Mouse (Mus musculus) c-Kit-positive CD71-positive TER-119-positive erythroid progenitor cells, embryonic 14.5 days (primary cell): ENCODE data around the gene Hapln1.

Experiments
- DNase-seq: peaks from one replicate; pipeline ENCODE4 v3.0.0-alpha.2; 2013; ENCODE audit warnings: low spot score

Hapln1 gene

DNA sequence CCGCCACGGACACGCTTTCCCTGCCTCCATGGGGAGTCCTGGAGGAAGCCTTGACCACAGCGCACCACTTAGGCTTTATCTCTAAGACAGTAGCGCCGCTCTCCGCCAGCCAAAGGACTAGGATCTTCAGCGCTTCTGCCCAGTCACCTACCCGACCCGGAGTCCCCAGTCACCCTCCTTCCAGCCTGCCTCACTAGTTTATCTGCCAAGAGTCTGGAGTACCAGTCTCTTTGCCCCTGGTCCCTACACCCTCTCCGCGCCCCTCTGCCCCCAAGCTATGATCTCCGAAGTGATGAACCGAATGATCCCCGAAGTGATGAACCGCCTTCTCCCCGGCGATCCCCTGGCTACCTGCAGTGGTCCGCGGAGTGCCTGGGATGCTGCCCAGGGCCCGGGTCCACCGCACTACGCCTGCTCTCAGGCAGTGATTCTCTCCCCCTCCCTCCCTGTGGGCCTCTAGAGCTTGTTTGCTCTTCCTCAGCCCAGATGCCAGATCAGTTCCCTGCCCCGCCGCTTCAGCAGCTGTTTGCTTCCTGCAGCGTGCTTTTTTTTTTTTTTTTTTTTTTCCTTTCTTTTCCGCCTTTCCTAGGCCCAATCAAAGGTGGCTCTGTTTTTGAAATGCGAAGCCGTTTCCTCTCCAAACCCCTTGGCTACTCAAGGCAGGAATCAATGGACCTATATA lies at the start of gene Hapln1:
Hapln1 (plus strand) TSS at position 592 of the 682 bp plus-strand sequence.
- no peak for DNase-seq

DNA sequence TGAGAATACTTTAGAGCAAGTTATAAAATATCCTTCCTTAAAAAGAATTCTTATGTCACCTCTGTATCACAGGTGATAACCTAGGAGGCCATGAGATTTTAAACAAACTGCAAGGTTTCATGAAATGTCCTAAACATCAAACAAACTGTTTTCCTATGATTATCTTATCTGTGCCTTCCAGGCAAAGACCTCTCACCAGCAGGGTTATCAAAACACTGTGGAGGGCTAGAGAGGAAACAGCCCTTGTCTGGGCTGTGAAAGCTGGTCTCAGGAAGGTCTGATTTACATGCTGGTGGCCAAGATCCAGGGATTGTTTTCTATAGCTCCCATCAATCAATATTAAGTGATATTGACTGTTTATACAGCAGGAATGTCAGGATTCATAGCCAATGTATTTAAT lies 46.4 kb upstream of the Hapln1 start:
- peak; percentile 1 for DNase-seq

DNA sequence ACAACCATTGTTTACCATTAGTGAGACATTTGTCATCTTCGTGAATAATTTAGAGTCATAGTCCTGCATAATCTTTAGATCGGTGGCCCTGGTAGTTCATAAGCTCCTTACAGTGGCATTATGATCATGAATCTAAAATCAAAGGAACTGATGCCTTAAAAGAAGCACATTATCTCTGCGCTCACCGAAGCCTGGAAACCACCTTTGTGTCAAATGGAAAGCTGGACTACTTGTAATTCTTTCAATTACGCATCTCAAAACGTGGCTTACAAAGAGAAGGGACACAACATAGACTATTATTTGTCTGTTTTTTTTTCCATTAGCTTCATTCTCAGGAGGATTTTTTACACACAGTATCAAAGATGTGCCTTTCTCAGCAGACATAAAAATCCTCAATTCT lies 45.9 kb upstream of the Hapln1 start:
- no peak for DNase-seq

DNA sequence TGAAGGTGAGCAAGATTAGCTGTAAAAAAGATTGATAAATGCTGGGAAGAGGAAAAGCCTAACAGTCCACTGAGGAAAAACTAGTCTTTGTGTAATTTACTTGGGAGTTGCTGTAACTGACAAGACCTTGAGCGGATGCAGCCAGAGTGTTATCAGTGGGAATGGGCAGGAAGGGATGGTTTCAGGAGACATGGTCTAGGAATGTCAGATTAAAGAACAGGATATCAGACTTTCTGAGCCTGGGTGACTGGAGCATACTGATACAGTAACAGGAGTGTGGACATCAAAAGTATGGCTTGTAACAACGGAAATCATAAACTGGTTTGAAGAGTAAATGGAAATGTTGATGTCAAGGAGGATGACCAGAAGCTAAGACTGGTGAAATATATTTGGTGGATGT lies 43.0 kb upstream of the Hapln1 start:
- no peak for DNase-seq

DNA sequence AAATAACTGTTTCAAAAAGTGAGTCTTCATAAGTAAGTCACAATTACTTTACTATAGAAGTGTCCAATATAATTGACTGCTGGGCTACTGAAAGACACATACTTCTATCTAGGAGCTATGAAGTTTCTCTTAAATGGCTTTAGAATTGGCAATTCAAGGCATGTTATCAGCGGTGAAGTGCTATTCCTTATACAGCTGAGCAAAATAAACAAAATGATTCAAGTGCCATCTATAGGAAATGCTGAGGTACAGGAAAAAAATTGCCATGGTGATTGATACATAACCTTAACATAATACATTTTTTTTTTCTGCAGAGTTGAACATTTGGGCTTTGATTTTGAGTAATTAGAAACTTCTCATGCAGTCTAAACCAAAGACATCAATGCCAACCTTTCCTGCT lies 40.2 kb upstream of the Hapln1 start:
- no peak for DNase-seq

DNA sequence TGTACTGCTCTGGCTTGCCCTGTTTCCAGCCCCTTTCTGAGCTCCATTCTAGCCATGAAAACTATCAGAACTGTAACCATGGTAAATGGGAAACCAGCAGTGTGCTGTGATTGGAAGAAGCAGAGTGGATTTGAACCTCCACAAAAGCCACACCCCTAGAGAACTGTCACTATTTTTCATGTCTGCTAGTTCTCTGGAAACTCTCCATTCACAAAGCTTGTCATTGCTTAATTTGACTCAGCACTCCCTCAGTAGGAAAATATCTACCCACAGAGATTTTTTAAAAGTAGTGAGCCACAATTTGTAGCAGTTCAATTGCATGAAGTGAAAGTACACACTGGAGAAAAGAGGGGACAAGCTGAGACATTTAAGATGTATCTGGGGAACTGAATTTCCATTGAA lies 18.1 kb upstream of the Hapln1 start:
- no peak for DNase-seq

DNA sequence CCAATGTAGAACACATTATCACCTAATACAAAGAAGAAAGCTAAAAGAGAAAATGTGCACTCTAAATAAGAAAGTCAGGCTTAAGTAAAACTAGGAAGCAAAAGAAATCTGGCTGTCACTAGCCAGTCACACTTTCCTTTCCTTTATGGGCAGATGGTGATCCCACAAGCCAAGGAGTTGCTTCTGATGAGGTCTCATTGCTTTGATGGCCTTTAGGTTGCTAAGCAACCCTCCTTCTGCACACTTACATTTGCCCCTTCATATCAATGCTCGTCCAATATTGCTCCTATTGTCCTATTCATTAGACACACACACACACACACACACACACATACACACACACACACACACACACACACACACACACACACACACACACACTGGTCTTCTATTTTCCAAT lies 10.9 kb upstream of the Hapln1 start:
- DNase-seq: no peak

DNA sequence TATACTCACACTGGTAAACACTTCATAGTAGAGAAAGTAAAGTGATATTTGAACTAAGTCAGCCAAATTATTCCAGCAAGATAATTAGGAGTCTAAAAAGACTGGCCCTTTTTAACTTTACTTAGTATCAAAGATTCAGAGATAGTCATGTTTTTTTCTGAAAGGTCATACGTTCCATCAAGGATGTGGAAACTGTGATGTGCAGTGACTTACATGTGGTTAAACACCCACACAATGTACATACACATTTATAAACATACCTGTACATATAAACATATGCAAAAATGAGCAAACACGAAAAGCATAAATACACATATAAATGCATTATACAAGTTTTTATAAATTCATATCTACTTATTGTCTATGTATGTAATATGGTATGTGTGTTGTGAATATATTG lies 9.2 kb upstream of the Hapln1 start:
- no peak for DNase-seq

DNA sequence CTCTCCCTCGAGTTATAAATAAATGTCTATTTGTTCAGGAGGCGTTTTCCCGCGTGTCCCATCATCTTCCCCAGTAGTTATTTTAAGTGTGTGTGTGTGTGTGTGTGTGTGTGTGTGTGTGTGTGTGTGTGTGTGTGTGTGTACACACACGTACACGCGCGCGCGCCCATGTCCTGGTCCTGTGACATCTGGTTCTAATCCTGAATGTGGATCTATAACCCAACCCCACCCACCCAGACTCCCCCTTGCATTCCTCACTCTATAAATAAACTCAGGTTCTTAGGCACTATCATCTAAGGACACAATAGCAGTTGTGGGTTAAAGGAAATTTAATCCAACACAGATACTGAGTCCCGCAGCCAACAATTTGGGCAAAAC lies 280 bp downstream of the Hapln1 start:
- no peak for DNase-seq

DNA sequence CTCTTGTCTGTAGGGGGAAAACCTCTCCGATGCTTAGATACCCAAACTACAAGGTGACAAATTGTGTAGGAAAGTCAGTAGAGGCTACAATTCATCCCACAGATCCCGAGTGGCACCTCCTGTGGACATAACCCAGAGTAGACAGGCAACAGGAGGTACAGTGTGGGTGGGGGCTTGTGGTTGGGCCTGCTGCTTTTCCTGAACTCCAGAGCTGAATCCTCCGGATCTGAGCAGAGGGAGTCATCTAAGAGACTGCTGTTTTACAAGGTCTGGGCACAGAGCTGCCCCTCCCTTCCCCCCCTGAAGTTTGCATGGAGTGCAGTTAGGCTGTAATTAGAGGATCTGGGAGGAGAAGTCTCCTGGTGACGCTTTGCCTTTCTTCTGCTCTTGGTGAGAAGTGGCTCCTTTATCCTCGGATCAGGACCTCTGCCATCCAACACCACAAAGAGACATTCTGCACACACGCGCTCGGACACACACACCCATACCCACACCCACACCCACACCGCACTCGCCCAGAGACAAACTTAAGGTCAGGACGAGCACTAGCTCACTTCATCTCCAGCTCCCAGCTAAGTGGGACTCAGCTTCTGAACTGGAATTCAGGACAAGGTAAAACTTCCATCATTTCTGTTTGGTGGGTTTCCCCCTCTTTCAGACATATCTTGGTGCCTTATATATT lies 846 bp downstream of the Hapln1 start:
- DNase-seq: no peak

DNA sequence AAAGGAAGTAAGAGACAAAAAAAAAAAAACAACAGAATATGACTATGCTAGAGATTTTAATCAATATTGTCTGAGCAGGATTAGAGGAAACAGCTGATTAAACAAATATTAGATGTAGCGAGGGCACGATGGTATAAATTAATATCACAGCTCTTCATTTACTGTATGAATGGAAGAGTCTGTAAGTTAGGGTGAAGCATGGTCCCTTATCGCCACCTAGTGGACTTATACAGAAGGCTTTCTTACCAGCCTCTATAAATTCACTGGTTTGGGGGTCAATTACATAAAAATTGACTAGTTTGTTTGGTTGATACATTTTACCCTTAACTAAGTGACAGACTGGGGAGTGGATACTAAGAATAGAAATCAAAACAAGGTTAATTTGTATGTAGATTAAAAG lies 3.4 kb downstream of the Hapln1 start:
- DNase-seq: peak; percentile 51

DNA sequence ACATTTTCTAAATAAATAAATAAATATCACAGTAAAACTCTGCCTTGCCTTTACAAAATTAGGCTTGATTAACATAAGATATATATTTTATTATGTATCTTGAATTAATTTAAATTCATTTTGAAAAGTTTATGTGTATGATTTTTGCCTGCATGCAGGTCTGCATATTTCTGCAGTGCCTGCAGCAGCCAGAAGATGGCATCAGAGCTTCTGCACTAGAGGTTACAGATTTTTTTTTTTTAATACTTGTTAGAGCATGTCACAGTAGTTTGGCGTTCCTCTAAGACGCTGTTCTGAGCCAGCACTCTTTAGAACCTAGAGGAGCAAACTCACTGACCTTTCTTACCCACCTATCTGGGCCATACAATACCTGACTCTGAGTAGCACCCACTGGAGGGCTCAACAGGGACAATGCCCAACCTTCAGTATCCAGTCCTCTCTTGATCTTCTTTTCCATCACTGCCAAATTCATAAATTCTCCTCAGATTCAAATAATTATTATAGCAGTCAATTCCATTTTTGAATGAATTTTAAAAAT lies 8.7 kb downstream of the Hapln1 start:
- no peak for DNase-seq

DNA sequence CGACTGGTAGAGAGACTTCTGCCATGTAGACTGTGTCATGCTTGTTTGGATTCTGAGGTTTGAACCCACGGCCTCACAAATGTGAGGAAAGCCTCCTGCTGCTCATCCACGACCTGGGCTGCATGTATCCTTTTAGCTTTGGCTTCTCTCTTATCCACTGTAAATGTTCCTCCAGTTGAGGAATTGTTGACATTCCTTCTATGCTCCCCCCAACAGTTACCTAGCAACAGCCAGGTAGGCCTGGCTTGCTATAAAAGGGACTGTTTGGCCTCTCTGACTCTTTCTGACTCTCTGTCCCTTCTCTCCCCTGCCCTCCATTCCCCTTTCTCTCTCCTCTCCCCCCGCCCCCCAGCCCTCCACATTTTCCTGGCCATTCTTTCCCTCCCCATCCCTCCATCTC lies 9.9 kb downstream of the Hapln1 start:
- DNase-seq: no peak

DNA sequence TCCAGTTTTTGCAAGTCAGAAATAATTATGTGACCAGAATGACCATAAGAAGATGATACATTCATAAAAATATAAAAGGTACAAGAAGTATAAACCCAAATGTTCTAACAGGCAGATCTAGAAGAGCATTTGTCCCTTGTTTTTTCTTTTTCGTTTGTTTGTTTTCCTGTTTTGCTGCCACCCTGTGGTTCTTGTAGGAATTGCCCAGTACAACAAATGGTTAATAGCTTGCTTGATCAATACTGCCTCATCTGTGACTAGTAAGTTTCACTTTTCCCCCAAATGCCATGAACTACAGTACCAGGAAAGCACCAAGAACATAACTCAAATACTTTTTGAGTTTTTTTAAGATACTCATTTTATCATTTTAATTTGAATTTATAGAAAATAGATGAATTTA lies 11.9 kb downstream of the Hapln1 start:
- no peak for DNase-seq

DNA sequence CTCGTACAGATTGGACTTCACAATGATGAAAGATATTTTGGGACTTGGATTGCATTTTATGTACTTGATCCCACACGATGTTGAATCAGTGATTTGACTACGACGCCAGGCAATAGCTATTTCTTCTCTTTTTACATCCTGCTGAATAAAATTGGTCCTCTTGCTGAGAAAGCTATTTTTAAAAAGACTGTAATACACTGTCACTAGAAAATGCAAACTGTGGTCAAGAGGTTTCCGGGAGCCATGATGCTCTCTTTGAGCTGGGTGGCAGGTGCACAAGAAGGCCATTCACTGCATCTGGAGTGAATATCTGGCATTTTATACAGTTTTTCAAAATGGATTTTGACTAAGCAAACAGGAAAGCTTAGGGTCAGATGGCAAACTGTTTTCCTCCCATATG lies 24.9 kb downstream of the Hapln1 start:
- no peak for DNase-seq

DNA sequence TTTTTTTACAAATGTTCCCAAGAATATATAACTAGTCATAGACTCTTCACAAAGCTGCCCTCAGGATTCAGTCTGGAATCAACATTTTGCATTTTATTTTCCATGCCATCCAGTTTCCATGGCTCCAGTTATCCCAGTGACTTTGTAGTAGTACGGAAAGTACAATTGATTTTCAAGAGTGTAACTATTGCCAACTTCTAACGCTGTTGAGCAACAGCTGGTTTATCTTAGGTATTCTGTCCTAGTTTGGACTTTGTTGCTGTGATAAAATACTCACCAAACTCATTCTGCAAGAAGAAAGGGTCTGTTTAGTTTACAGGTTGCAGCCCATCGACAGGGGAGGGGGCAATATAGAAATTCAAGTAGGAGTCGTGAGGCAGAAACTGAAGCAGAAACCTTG lies 26.7 kb downstream of the Hapln1 start:
- no peak for DNase-seq

DNA sequence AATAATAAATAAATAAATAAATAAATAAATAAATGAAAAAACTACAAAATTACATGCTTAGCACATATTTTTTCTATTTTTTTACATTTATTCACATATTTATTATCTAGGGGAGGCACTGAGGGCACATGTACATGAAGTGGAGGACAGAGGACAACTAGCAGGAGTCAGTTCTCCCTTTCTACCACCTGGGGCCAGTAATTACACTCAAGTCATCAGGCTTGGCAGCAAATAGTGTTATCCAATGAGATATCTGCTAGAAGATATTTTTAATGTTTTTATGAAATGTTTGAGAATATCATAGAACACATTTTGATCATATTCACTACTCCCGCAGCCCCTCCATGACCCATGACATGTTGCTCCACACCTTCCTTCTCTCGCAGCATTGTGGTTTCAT lies 39.5 kb downstream of the Hapln1 start:
- no peak for DNase-seq

DNA sequence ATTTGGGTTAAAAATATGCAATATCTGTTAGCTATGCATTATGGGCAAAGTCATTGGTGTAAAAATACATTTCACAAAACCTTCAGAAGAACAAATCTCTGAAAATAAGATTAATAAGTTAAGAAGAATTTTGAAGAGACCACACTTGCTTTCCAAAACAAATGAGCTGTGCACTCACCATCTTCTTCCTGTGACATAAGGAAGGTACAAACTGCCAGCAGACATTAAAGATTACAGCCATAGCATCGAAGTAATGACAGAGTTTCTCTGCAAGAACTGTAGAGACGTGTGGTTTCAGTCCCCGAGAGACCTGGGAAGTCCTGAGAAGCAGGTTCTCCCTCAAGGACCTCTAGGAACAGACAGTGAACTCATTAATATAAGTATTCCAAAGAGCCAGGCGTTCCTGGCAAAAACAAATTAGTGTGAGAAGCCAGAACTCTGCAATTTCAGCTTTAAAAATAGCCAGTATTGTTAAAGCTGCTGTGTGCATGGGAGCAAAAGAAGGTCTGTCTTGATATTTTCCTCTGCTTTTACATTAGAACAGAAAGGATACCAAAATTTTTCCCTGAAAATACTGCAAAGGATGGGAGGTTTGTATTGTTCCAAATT lies 43.6 kb downstream of the Hapln1 start:
- DNase-seq: no peak

DNA sequence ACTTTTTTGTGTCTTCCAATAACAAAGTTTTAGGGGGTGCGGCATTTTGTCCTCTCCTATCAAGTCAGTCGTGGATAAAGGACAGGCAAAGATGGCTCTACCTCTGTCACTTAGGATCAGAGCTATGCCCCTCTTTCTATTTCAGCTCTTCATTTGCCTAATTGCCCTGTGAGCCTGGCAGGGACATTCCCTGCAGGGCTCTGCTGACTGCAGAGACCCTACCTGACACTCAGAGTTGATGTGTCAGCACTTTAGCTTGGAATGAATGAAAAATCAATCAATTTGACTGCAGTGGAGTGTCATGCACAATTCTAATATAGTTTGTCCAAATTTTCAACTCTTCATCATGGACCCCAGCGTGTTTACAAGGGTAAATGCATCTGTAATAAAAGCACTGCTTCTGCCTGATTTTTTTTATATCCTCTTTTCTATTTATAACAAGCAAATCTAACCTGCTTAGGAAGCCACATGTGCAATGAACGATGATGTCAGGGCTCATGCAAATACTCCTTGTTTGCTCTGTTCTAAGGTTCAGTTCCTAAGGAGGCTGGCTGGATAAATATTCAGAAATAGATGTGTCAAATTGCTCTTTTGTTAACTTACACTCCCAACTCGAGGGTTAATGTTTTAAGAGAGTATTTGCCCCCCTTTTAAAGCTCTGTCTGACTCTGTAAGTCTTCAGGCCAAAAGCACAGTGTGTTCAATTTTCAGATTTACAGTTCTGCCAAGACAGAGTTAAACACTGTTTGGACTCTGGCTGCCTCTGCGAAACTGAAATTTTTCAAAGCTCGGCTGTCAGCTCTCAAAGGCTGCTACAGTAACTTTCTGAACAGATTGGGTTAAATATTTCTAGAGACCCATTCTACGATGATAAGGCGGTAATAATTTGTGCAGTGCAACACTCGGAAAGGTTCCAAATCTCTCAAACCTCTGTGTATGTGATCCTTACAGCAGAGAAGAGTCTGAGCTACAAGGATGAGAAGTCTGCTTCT lies 44.4 kb downstream of the Hapln1 start:
- no peak for DNase-seq

DNA sequence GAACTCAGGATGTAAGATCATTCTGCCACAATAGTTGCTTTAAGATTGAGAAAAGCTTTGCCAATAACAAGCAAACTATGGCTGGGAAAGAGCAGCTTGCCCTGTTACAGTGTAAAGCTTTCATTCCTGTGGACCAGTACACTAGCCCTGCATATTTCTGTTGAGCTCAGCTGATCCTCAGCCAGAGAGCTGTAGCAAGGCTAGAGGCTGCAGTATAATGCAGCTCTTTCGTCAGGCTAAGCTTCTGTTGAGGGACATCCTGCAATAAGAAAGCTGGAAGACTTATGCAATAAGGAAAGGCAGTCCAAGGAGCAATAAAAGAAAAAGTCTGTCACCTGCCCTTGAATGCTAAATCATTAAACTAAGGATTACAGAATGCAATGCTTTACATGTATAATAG lies 45.5 kb downstream of the Hapln1 start:
- DNase-seq: no peak

DNA sequence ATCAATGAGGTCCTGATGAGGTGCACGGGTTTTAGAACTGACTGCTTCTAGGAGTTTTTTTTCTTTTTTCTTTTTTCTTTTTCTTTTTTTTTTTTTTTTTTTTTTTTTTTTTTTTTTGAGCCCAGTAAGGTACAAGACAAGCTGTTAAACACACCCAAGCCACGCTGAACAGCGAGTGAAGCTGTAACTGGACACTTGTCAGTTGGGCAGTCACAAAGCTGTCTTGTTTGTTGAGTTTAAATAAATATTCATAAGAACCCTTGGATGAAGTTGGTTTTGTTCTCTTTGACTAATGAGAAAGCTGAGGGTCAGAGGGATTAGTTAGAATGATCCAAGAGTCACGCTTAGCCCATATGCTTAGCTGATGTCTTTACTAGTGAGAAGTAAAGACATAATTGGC lies 55.5 kb downstream of the Hapln1 start:
- DNase-seq: no peak

DNA sequence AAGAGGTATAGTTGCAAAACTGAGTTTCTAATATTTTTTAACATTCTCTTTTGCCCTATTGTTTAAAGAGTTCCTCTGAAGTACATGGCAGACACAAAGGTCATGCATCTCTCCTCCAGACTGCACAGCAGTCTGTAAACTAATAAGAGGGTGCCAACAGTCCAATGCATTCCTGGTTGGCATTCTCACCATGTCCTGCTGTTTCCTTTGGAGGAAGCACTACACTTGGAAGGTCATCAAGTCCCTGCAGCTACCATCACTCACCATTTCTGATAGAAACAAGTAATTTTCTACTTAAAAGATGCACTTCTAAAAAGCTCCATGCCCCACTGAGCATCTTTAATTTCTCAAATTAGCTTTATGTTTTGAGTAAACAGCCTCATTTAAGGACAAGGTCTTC lies 57.8 kb downstream of the Hapln1 start:
- no peak for DNase-seq
